Mouse (Mus musculus): Measurements from ENCODE around the gene Hdac4. TPM values are rescaled to one million over a fixed set of nuclear protein-coding genes. Genes with fewer than 3 reads are reported as not detected.

Gene Hdac4
- polyA plus RNA-seq, 1 experiment from 2014 or later: 15.4 TPM

- Histone ChIP-seq H3K4me2 (ENCODE audit: low read length) (no peak overlapping the region), H3K4me3 (ENCODE audit: control insufficient read depth in 1 of 2, insufficient read depth in 1 of 2, low read depth in 1 of 2, low read length in 2 of 2) (no peak overlapping the region), H3K36me3 (ENCODE audit: control insufficient read depth, insufficient read depth, low read length) (no peaks in the 10 kb centered on the region), H3K27ac (replicated peaks in 1 of 2; ENCODE audit: control insufficient read depth in 1 of 2, insufficient read depth in 1 of 2, low read depth in 2 of 2, low read length in 2 of 2) (no peak overlapping the region), H3K4me1 (ENCODE audit: control insufficient read depth in 2 of 2, insufficient read depth in 2 of 2, low read length in 2 of 2) (peaks cover 12 to 31% of the 10 kb centered on the region in 2 experiments), H3K9ac (ENCODE audit: low read length) (no peak overlapping the region), H3K9me3 (ENCODE audit: control insufficient read depth, low read length) (no peaks in the 10 kb centered on the region), H3K27me3 (ENCODE audit: control insufficient read depth, insufficient read depth, low read length) (no peaks in the 10 kb centered on the region)
- no peak for ATAC-seq (ENCODE audit: insufficient number of reproducible peaks, insufficient read depth, low FRiP score, low read depth)
- WGBS: 76% methylated on average over 1 of the region's 1 CpGs
Observed at GRCm38 (mm10) chr1:92059571-92059970, 135.9 kb downstream of the Hdac4 start.

DNA sequence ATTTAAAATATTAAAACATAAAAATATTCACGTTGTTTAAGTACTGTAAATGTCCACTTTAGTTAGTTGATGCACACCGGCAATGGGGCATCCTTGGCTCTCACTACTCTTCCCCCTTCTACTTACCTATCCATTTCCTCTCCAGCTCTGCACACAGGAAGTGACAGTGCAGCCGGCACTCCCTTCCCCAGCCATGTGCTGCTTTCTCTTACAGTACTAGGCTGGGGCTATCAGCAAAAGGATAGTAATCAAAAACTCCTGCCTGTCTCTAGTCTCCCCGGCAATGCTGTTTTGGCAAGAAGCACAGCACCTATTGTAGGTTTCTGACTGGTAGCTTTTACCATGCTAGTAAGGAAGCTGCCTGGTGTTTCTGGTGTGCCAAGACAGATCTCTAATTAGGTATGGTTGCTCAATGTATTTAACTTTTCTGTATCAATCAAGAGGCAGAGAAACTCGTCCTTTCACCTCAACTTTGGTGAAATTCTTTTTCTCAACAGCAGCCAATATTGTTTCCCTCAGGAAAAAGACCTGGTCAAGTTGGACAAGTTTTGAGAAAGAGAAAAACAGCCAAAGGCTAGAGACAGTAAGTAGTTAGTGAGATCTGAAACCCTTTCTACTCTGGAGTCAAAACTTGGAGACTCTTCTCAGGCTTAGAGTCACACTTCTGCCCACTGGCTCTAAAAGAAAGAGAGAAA lies 136.6 kb downstream of the Hdac4 start:
- Histone ChIP-seq H3K9me3 (ENCODE audit: control insufficient read depth, low read length) (no peaks in the 10 kb centered on the region), H3K4me2 (ENCODE audit: low read length) (no peak overlapping the region), H3K9ac (ENCODE audit: low read length) (no peak overlapping the region), H3K4me1 (ENCODE audit: control insufficient read depth in 2 of 2, insufficient read depth in 2 of 2, low read length in 2 of 2) (peaks cover 13 to 33% of the 10 kb centered on the region in 2 experiments), H3K4me3 (ENCODE audit: control insufficient read depth in 1 of 2, insufficient read depth in 1 of 2, low read depth in 1 of 2, low read length in 2 of 2) (no peak overlapping the region), H3K27me3 (ENCODE audit: control insufficient read depth, insufficient read depth, low read length) (no peaks in the 10 kb centered on the region), H3K27ac (replicated peaks in 1 of 2; ENCODE audit: control insufficient read depth in 1 of 2, insufficient read depth in 1 of 2, low read depth in 2 of 2, low read length in 2 of 2) (no peak overlapping the region), H3K36me3 (ENCODE audit: control insufficient read depth, insufficient read depth, low read length) (no peaks in the 10 kb centered on the region)
- ATAC-seq (ENCODE audit: insufficient number of reproducible peaks, insufficient read depth, low FRiP score, low read depth): no peak
- 72% methylated on average over 5 of the region's 5 CpGs for WGBS

DNA sequence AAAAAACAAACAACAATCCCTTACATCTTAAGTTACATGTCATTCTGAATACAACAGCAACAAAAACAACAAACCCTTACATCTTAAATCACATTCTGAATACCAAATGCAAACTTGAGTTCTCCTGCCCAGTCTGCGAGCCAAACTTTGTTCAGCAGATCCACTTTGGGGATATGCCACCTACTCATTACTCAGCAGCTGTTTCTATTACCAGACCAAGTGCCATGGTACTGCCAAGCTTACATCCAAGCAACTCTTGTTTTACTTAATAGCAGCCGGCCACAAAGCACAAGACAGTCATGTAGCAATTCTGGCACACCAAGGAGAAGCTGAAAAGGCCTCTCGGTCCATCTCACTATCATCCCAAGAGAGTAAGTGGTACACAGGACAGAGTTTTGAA lies 138.4 kb downstream of the Hdac4 start:
- H3K9ac ChIP-seq (ENCODE audit: low read length): no peak overlapping the region
- WGBS: 93% methylated on average over 3 of the region's 3 CpGs
- no peak overlapping the region for H3K4me3 ChIP-seq (ENCODE audit: control insufficient read depth in 1 of 2, insufficient read depth in 1 of 2, low read depth in 1 of 2, low read length in 2 of 2)
- no peak overlapping the region for H3K4me2 ChIP-seq (ENCODE audit: low read length)
- no peak for ATAC-seq (ENCODE audit: insufficient number of reproducible peaks, insufficient read depth, low FRiP score, low read depth)
- no peaks in the 10 kb centered on the region for H3K9me3 ChIP-seq (ENCODE audit: control insufficient read depth, low read length)
- H3K27me3 ChIP-seq (ENCODE audit: control insufficient read depth, insufficient read depth, low read length): no peaks in the 10 kb centered on the region
- H3K36me3 ChIP-seq (ENCODE audit: control insufficient read depth, insufficient read depth, low read length): no peaks in the 10 kb centered on the region
- H3K4me1 ChIP-seq (ENCODE audit: control insufficient read depth in 2 of 2, insufficient read depth in 2 of 2, low read length in 2 of 2): peaks cover 20 to 33% of the 10 kb centered on the region in 2 experiments
- H3K27ac ChIP-seq (replicated peaks in 1 of 2; ENCODE audit: control insufficient read depth in 1 of 2, insufficient read depth in 1 of 2, low read depth in 2 of 2, low read length in 2 of 2): no peak overlapping the region

DNA sequence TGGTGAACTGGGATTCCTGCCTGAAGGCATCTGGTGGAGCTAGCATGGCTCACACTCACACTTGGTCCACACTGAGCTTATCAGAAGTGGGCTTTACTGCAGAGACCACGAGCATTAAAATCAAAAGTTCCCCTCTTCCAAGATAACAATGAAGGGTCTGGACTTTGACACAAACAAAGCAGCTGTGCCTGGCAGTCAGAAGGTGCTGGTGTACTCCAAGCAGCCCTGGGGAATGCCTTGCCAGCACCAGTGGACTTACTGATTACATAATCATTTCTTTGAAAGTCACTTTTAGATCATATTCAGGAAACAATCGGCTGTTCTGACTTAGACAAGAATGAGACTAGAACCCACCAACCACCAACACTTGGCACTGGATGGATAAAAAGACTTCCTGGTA lies 140.3 kb downstream of the Hdac4 start:
- Histone ChIP-seq H3K4me3 (ENCODE audit: control insufficient read depth in 1 of 2, insufficient read depth in 1 of 2, low read depth in 1 of 2, low read length in 2 of 2) (no peak overlapping the region), H3K4me2 (ENCODE audit: low read length) (peak overlapping the region; percentile 32; the same call in 1 of the 2 replicates), H3K9me3 (ENCODE audit: control insufficient read depth, low read length) (no peaks in the 10 kb centered on the region), H3K27ac (replicated peaks in 1 of 2; ENCODE audit: control insufficient read depth in 1 of 2, insufficient read depth in 1 of 2, low read depth in 2 of 2, low read length in 2 of 2) (peak overlapping the region in 1 of 2 experiments; percentile 62; a peak in 3 of 4 replicates), H3K36me3 (ENCODE audit: control insufficient read depth, insufficient read depth, low read length) (no peaks in the 10 kb centered on the region), H3K4me1 (ENCODE audit: control insufficient read depth in 2 of 2, insufficient read depth in 2 of 2, low read length in 2 of 2) (peaks cover 24 to 28% of the 10 kb centered on the region in 2 experiments), H3K9ac (ENCODE audit: low read length) (no peak overlapping the region), H3K27me3 (ENCODE audit: control insufficient read depth, insufficient read depth, low read length) (no peaks in the 10 kb centered on the region; the same call in 1 of the 2 replicates)
- ATAC-seq (ENCODE audit: insufficient number of reproducible peaks, insufficient read depth, low FRiP score, low read depth): peak; percentile 66
- 1% methylated on average over 2 of the region's 2 CpGs for WGBS

GRCm38 (mm10) chr1:92052190-92052589 lies 143.3 kb downstream of the Hdac4 start:
- no peak overlapping the region for H3K4me2 ChIP-seq (ENCODE audit: low read length)
- H3K4me1 ChIP-seq (ENCODE audit: control insufficient read depth in 2 of 2, insufficient read depth in 2 of 2, low read length in 2 of 2): peaks cover 33 to 36% of the 10 kb centered on the region in 2 experiments
- H3K36me3 ChIP-seq (ENCODE audit: control insufficient read depth, insufficient read depth, low read length): no peaks in the 10 kb centered on the region
- WGBS: 84% methylated on average over 4 of the region's 4 CpGs
- H3K4me3 ChIP-seq (ENCODE audit: control insufficient read depth in 1 of 2, insufficient read depth in 1 of 2, low read depth in 1 of 2, low read length in 2 of 2): no peak overlapping the region
- no peak overlapping the region for H3K27ac ChIP-seq (replicated peaks in 1 of 2; ENCODE audit: control insufficient read depth in 1 of 2, insufficient read depth in 1 of 2, low read depth in 2 of 2, low read length in 2 of 2)
- no peaks in the 10 kb centered on the region for H3K9me3 ChIP-seq (ENCODE audit: control insufficient read depth, low read length)
- no peak overlapping the region for H3K9ac ChIP-seq (ENCODE audit: low read length)
- no peak for ATAC-seq (ENCODE audit: insufficient number of reproducible peaks, insufficient read depth, low FRiP score, low read depth)
- H3K27me3 ChIP-seq (ENCODE audit: control insufficient read depth, insufficient read depth, low read length): no peaks in the 10 kb centered on the region; the same call in 1 of the 2 replicates

- peaks cover 33 to 36% of the 10 kb centered on the region in 2 experiments for H3K4me1 ChIP-seq (ENCODE audit: control insufficient read depth in 2 of 2, insufficient read depth in 2 of 2, low read length in 2 of 2)
- H3K9me3 ChIP-seq (ENCODE audit: control insufficient read depth, low read length): no peaks in the 10 kb centered on the region
- H3K9ac ChIP-seq (ENCODE audit: low read length): no peak overlapping the region
- no peaks in the 10 kb centered on the region for H3K36me3 ChIP-seq (ENCODE audit: control insufficient read depth, insufficient read depth, low read length)
- no peaks in the 10 kb centered on the region; the same call in 1 of the 2 replicates for H3K27me3 ChIP-seq (ENCODE audit: control insufficient read depth, insufficient read depth, low read length)
- H3K4me3 ChIP-seq (ENCODE audit: control insufficient read depth in 1 of 2, insufficient read depth in 1 of 2, low read depth in 1 of 2, low read length in 2 of 2): no peak overlapping the region
- 85% methylated on average over 4 of the region's 4 CpGs for WGBS
- no peak overlapping the region for H3K27ac ChIP-seq (replicated peaks in 1 of 2; ENCODE audit: control insufficient read depth in 1 of 2, insufficient read depth in 1 of 2, low read depth in 2 of 2, low read length in 2 of 2)
- H3K4me2 ChIP-seq (ENCODE audit: low read length): no peak overlapping the region
- no peak for ATAC-seq (ENCODE audit: insufficient number of reproducible peaks, insufficient read depth, low FRiP score, low read depth)
Observed at GRCm38 (mm10) chr1:92051489-92052062, 143.9 kb downstream of the Hdac4 start.

DNA sequence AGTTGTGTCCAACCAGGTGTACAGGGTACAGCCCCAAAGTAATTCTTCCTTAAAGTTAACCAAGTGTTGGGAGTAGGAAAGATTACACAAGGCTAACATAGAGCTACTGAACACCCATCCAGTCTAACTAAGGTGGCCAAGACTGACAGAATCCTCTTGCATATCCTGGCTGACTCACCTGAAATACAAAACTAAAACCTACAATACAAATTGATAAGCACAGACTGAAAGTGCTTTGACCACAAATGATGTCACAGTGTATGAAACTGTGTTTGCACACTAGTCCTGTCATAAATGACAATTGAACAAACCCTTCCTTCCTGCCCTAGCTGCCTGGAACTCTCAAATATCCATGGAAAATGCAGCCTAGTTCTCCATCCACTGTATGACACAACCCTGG lies 144.5 kb downstream of the Hdac4 start:
- H3K4me3 ChIP-seq (ENCODE audit: control insufficient read depth in 1 of 2, insufficient read depth in 1 of 2, low read depth in 1 of 2, low read length in 2 of 2): no peak overlapping the region
- no peak overlapping the region for H3K27ac ChIP-seq (replicated peaks in 1 of 2; ENCODE audit: control insufficient read depth in 1 of 2, insufficient read depth in 1 of 2, low read depth in 2 of 2, low read length in 2 of 2)
- no peaks in the 10 kb centered on the region; the same call in 1 of the 2 replicates for H3K27me3 ChIP-seq (ENCODE audit: control insufficient read depth, insufficient read depth, low read length)
- no peaks in the 10 kb centered on the region for H3K9me3 ChIP-seq (ENCODE audit: control insufficient read depth, low read length)
- no peaks in the 10 kb centered on the region for H3K36me3 ChIP-seq (ENCODE audit: control insufficient read depth, insufficient read depth, low read length)
- peaks cover 30 to 33% of the 10 kb centered on the region in 2 experiments for H3K4me1 ChIP-seq (ENCODE audit: control insufficient read depth in 2 of 2, insufficient read depth in 2 of 2, low read length in 2 of 2)
- H3K4me2 ChIP-seq (ENCODE audit: low read length): no peak overlapping the region
- ATAC-seq (ENCODE audit: insufficient number of reproducible peaks, insufficient read depth, low FRiP score, low read depth): no peak
- no peak overlapping the region for H3K9ac ChIP-seq (ENCODE audit: low read length)
